Mouse (Mus musculus) hindbrain, postnatal 0 days (tissue): ENCODE measurements around the gene Nup210. TPM values are rescaled to one million over a fixed set of nuclear protein-coding genes. Genes with fewer than 3 reads are reported as not detected.

ENCODE experiments used
- ATAC-seq: fragments of 200-750 bp; cut with Nextera tagmentation; 2 replicates; pipeline ENCODE4 v1.8.0; 2017; ENCODE audit warnings: mild to moderate bottlenecking, moderate TSS enrichment, moderate library complexity
- DNase-seq: peaks from one replicate; pipeline ENCODE4 v3.0.0-alpha.2; 2015; ENCODE audit warnings: low spot score
- H3K27ac ChIP-seq: fragments of 300-500 bp; sonication (generic); 2 replicates; pipeline ENCODE4 v1.5.1; 2014; ENCODE audit warnings: mild to moderate bottlenecking
- H3K27me3 ChIP-seq: fragments of 300-500 bp; sonication (generic); 2 replicates; pipeline ENCODE4 v1.6.1; 2014; ENCODE audit warnings: low read length, mixed read lengths; ENCODE audit not compliant: insufficient read depth
- H3K36me3 ChIP-seq: fragments of 300-500 bp; sonication (generic); 2 replicates; pipeline ENCODE4 v1.6.1; 2014; ENCODE audit warnings: low read length, mixed read lengths; ENCODE audit not compliant: insufficient read depth
- H3K4me1 ChIP-seq: fragments of 300-500 bp; sonication (generic); 2 replicates; pipeline ENCODE4 v1.6.1; 2014; ENCODE audit warnings: antibody characterized with exemption, low read length, mixed read lengths; ENCODE audit not compliant: insufficient read depth
- H3K4me2 ChIP-seq: fragments of 300-500 bp; sonication (generic); 2 replicates; pipeline ENCODE4 v1.6.1; 2014; ENCODE audit warnings: low read depth, mild to moderate bottlenecking, low read length, moderate library complexity, mixed read lengths
- H3K4me3 ChIP-seq: fragments of 300-500 bp; sonication (generic); 2 replicates; pipeline ENCODE4 v1.5.1; 2014; ENCODE audit warnings: low read length
- H3K9ac ChIP-seq: fragments of 300-500 bp; sonication (generic); replicated peaks from 2 replicates; pipeline ENCODE4 v1.6.1; 2014; ENCODE audit warnings: mild to moderate bottlenecking, low read length, moderate library complexity, mixed read lengths
- H3K9me3 ChIP-seq: fragments of 300-500 bp; sonication (generic); 2 replicates; pipeline ENCODE4 v1.6.1; 2016; ENCODE audit warnings: low read length, mixed read lengths
- CTCF ChIP-seq: IDR thresholded peaks from 2 replicates; pipeline ENCODE4 v1.5.1; 2016; ENCODE audit warnings: antibody characterized with exemption, control low read depth, low read depth
- WGBS: fragments of 180-500 bp; shearing (Covaris S2); extraction: QIAGEN DNeasy Blood & Tissue Kit; methylation state at CpG from one replicate; pipeline ENCODE4 v1.1.7; 2014; 5-methylcytosine and 5-hydroxymethylcytosine counted together
- polyA plus RNA-seq: library from polyadenylated mRNA; unstranded; fragments of >200 nt; fragmentation: Nextera tagmentation; extraction: Ambion mirVana; gene quantifications from 2 replicates; pipeline ENCODE4 v1.2.1, GENCODE M21; 2015
- total RNA-seq: library from RNA; depleted of rRNA; stranded (reverse); fragments of >200 nt; gene quantifications from 2 replicates; pipeline ENCODE4 v1.2.3, GENCODE M21; 2014

Nup210 gene
- total and polyA plus RNA-seq, 2 experiments from 2014 or later: 15.6 to 76.0 TPM

DNA sequence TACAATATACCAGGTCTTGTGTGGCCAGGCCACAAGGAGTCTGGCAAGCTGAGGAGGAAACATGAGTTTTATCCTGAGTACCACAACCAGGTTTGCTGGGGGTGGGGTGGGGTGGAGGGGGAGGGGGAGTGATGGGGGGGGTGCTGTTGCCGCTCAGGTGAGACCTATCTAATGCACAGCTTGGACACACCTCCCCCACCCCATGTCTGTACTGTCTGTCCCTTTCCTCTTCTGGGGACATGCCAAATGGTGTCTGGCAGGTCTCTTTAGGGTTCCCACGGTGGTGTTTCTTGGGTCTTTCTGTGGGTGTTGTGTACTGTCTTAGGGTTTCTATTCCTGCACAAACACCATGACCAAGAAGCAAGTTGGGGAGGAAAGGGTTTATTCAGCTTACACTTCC is 44.3 kb upstream of the Nup210 start:
- no peaks in the 10 kb centered on the region for H3K9me3 ChIP-seq
- H3K27ac ChIP-seq: peak overlapping the region; percentile 56
- peaks cover 42% of the 10 kb centered on the region for H3K4me1 ChIP-seq
- H3K4me2 ChIP-seq: no peak overlapping the region
- H3K9ac ChIP-seq: no peak overlapping the region
- ATAC-seq: no peak
- H3K4me3 ChIP-seq: no peak overlapping the region
- no peaks in the 10 kb centered on the region for H3K27me3 ChIP-seq
- no peak for DNase-seq
- no peak for TF ChIP-seq CTCF
- 53% methylated on average over 2 of the region's 2 CpGs for WGBS
- H3K36me3 ChIP-seq: no peaks in the 10 kb centered on the region

DNA sequence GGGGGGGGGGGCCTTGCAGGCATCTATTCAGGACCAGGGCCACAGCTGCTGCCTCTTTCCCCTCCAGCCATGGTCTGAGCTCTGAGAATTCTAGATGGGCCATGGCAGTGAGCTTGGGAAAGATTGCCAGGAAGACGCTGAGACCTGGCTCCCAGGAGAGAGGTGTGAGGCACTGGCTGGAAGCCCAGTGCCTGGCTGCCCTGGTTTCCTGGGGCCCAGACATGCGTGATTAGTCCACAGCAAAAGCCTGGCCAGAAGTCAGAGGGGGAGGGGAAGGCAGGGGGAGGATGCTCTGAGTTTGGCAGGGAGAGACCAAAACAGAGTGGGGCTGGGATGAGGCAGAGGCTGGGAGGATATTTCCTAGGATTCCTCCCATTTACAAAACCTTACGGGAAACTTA is 43.8 kb upstream of the Nup210 start:
- H3K4me1 ChIP-seq: peaks cover 43% of the 10 kb centered on the region
- H3K9me3 ChIP-seq: no peaks in the 10 kb centered on the region
- H3K4me2 ChIP-seq: 0 out of 2 replicates have a peak overlapping the region, but pooled peaks have one; percentile 4
- H3K27me3 ChIP-seq: no peaks in the 10 kb centered on the region
- WGBS: 7% methylated on average over 3 of the region's 3 CpGs
- H3K9ac ChIP-seq: no peak overlapping the region
- no peak overlapping the region for H3K4me3 ChIP-seq
- H3K27ac ChIP-seq: peak overlapping the region; percentile 84
- H3K36me3 ChIP-seq: no peaks in the 10 kb centered on the region
- TF ChIP-seq CTCF: no peak
- DNase-seq: peak; percentile 91
- peak; percentile 6; the same call in 1 of the 2 replicates for ATAC-seq

DNA sequence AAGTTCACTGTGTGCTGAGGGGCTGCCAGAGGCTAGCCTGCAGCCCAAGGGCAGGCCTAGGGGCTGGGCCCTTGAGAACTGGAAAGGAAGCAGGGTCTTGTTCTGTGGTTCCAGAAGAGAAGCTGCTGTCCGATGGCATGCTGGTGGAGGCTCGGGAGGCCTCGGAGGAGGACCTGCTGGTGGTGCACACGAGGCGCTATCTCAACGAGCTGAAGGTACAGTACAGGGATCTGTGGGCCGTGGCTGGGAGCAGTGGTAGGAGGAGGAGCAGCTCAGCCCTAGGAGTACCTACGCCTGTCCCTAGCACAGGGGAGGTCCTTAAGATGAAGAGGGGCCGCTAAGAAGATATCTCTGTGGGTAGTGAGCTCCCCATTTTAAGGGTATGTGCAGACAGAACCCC is 42.4 kb upstream of the Nup210 start:
- no peak overlapping the region for H3K4me3 ChIP-seq
- ATAC-seq (no peak), DNase-seq (no peak)
- H3K9me3 ChIP-seq: no peaks in the 10 kb centered on the region
- no peak for TF ChIP-seq CTCF
- 71% methylated on average over 9 of the region's 9 CpGs for WGBS
- H3K27me3 ChIP-seq: no peaks in the 10 kb centered on the region
- peak overlapping the region; percentile 91 for H3K4me2 ChIP-seq
- H3K9ac ChIP-seq: 0 out of 2 replicates have a peak overlapping the region, but pooled peaks have one; percentile 76
- H3K4me1 ChIP-seq: peaks cover 54% of the 10 kb centered on the region
- no peaks in the 10 kb centered on the region for H3K36me3 ChIP-seq
- peak overlapping the region; percentile 84; the same call in 1 of the 2 replicates for H3K27ac ChIP-seq

DNA sequence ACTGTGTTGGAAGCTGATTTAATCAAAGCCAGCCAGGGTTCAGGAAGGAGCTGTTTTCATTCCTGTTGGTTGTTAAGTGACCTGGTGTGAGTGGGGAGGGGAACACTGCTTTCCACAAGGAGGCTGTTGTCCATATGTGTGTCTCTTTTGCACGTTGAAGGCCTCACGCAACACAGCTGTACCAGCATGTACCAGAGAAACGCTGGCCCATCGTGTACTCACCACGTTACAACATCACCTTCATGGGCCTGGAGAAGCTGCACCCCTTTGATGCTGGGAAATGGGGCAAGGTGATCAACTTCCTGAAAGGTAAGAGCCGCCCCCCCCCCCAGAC is 40.6 kb upstream of the Nup210 start:
- H3K4me1 ChIP-seq: peaks cover 54% of the 10 kb centered on the region
- H3K4me3 ChIP-seq: peak overlapping the region; percentile 54
- 30% methylated on average over 5 of the region's 6 CpGs for WGBS
- H3K4me2 ChIP-seq: peak overlapping the region; percentile 91
- DNase-seq (no peak), ATAC-seq (no peak)
- H3K27me3 ChIP-seq: no peaks in the 10 kb centered on the region
- H3K9me3 ChIP-seq: no peaks in the 10 kb centered on the region
- H3K27ac ChIP-seq: peak overlapping the region; percentile 84
- TF ChIP-seq CTCF: no peak
- peak overlapping the region; percentile 76 for H3K9ac ChIP-seq
- H3K36me3 ChIP-seq: no peaks in the 10 kb centered on the region

DNA sequence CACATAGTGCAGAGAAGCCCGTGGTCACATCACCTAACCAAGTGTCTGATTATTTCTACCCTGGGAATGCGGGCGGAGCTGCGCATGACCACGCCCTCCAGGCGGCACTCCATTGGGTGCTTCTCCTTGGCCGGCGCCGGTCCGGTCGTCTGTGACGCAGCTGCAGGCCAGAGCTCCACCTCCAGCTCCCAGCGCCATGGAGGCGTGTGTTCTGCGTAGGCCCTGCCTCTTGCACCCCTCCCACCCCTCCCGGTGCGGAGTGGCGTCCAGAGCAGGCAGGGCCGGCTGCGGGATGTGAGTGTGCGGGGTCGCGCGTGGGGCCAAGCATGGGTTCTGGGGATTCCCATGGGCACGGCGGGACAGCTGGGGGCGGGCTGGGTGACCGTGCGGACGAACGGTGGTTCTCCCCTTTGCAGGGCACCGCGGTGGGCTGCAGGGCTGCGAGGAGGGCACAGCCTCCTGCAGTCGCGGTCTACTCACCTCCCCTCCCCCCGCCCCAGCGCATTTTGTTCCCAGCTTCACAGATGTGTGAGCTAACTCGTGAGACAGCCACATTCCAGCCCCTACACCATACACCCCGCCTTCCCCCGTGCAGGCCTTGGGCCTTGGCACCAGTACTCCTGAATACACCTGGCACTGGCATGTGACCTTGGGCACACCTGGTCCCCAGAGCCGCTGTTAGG is 40.1 kb upstream of the Nup210 start, which contains the start of gene Hdac11:
Gene Hdac11 (plus strand): TSS at position 112 of the 683 bp plus-strand sequence.
- DNase-seq: peak; percentile 95
- no peaks in the 10 kb centered on the region for H3K27me3 ChIP-seq
- peak within 1 kb of the TSS; percentile 76 for H3K9ac ChIP-seq
- peak within 1 kb of the TSS; percentile 91 for H3K4me2 ChIP-seq
- peak within 1 kb of the TSS; percentile 54 for H3K4me3 ChIP-seq
- ATAC-seq: peak; percentile 89
- under 1% methylated on average over 37 of the region's 42 CpGs for WGBS
- no peak; the same call in 1 of the 2 replicates for TF ChIP-seq CTCF
- H3K9me3 ChIP-seq: no peaks in the 10 kb centered on the region
- H3K4me1 ChIP-seq: peaks cover 54% of the 10 kb centered on the region
- H3K36me3 ChIP-seq: no peaks in the 10 kb centered on the region
- peak within 1 kb of the TSS; percentile 88 for H3K27ac ChIP-seq

DNA sequence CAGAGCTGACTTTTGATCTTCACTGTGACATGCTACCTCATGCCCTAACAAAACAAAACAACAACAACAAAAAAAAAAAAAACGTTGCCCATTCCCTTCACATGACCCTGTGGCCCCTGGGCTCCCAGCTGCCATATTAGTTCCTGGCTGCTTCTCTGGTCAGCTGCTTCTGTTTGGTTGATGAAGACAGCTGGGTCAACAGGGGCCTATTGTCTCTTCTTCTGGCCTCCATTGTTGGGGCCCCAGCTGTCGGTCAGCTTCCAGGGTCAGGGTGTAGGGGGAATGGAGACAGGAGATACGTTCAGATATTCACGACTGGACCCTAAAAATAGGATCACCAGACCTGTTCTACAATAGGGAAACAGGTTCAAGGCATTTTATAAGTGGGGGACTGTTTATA is 39.4 kb upstream of the Nup210 start:
- Histone ChIP-seq H3K4me1 (peaks cover 54% of the 10 kb centered on the region), H3K27ac (peak overlapping the region; percentile 84), H3K9ac (peak overlapping the region; percentile 76; the same call in 1 of the 2 replicates), H3K9me3 (no peaks in the 10 kb centered on the region), H3K4me2 (peak overlapping the region; percentile 91), H3K27me3 (no peaks in the 10 kb centered on the region), H3K4me3 (peak overlapping the region; percentile 54), H3K36me3 (no peaks in the 10 kb centered on the region)
- DNase-seq: no peak
- no peak for ATAC-seq
- WGBS: 11% methylated on average over 4 of the region's 4 CpGs
- TF ChIP-seq CTCF: no peak

DNA sequence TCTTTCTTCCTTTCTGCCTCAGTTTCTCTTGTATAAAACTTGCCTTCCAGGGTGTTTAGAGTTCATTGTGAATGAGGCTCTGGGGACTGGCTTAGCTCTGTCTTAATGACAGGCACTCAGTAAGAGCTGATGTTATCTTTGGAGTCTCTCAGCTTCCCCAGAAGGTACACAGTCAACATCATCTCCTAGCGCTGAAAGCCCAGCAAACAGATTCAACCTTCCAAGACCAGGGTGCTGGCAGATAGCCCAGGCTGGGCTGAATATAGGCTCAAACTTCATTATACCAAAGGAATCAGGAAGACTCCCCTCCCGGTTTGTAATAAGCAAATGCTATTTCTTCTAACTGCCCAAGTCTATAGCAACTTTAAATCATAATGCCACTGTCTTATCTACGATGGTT is 38.7 kb upstream of the Nup210 start:
- Histone ChIP-seq H3K9ac (no peak overlapping the region), H3K36me3 (no peaks in the 10 kb centered on the region), H3K4me2 (no peak overlapping the region), H3K4me3 (no peak overlapping the region), H3K27ac (peak overlapping the region; percentile 88; the same call in 1 of the 2 replicates), H3K27me3 (no peaks in the 10 kb centered on the region), H3K4me1 (peaks cover 47% of the 10 kb centered on the region), H3K9me3 (no peaks in the 10 kb centered on the region)
- DNase-seq (no peak), ATAC-seq (no peak)
- TF ChIP-seq CTCF: no peak
- 48% methylated on average over 3 of the region's 3 CpGs for WGBS
